Mouse (Mus musculus): Measurements from ENCODE around the gene Dntt.

GRCm38 (mm10) chr19:41026551-41026950 lies 2.5 kb upstream of the Dntt start:
- no peak for TF ChIP-seq CTCF (IDR thresholded peaks at IDR 0.05)
- TF ChIP-seq POLR2A (IDR thresholded peaks at IDR 0.05; ENCODE audit: insufficient read depth, low read depth, low read length), result no peak
- no peak for TF ChIP-seq EP300 (IDR thresholded peaks at IDR 0.05; ENCODE audit: insufficient read depth, low read depth, low read length)
